Mouse (Mus musculus) ES-CJ7 (cell line): ENCODE results near the gene Tfb2m.

Experiments
- DNase-seq: peaks from one replicate; pipeline ENCODE4 v3.0.0; 2011; ENCODE audit warnings: low read depth, low spot score

The Tfb2m gene

GRCm38 (mm10) chr1:179506530-179507315 lies 39.3 kb downstream of the Tfb2m start:
- peak; percentile 72 for DNase-seq

- no peak for DNase-seq
Observed at GRCm38 (mm10) chr1:179502565-179502964, 43.5 kb downstream of the Tfb2m start.

- DNase-seq = no peak
Observed at GRCm38 (mm10) chr1:179499257-179499656, 46.8 kb downstream of the Tfb2m start.

GRCm38 (mm10) chr1:179492908-179493307 lies 53.2 kb downstream of the Tfb2m start:
- no peak for DNase-seq

- DNase-seq = no peak
Observed at GRCm38 (mm10) chr1:179488520-179488919, 57.5 kb downstream of the Tfb2m start.

- no peak for DNase-seq
Observed at GRCm38 (mm10) chr1:179487990-179488389, 58.1 kb downstream of the Tfb2m start.

GRCm38 (mm10) chr1:179487238-179487637 lies 58.8 kb downstream of the Tfb2m start:
- peak; percentile 79 for DNase-seq

GRCm38 (mm10) chr1:179485784-179486540 lies 60.1 kb downstream of the Tfb2m start:
- peak; percentile 61 for DNase-seq

GRCm38 (mm10) chr1:179480862-179481261 lies 65.2 kb downstream of the Tfb2m start:
- DNase-seq = no peak
